Comparison of ENCODE assay signal across 23 mouse cellular contexts in the genomic region with DNA sequence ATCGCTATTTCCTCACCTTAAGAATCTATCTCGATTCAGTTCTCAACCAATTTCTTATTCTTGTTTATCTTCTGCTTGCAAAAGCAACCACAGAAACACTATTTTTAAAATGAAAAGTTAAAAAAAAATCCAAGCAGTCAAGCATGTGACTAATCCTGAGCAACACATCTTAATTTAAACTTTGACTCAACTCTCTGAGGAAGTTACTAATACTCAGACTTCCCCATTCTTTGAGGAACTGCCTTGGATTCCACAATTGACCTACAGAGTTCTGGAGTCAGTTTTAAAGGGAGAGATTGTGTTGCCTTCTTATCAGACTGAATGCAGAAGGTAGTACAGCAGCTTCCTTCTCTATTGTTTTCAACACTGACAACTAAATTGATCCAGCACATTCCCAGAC. TPM values are rescaled to one million over a fixed set of nuclear protein-coding genes. Genes with fewer than 3 reads are reported as not detected.
A peak's percentile ranks its signal among the peaks of the same experiment; 100 is the strongest.
DNase-seq lines count a peak whose midpoint lies in the region; ATAC-seq and TF ChIP-seq lines count a peak whose summit lies in the region.
"Had no signal": no experiment of that assay in that cellular context is flagged by ENCODE, and none has a peak within 500 bp of the region (broad histone marks: within the 10 kb centered on the region; RNA-seq: fewer than 3 reads in every experiment).

No protein-coding gene starts in this region.

- ATAC-seq in heart, postnatal 0 days (ENCODE audit: insufficient read depth, low read depth), result no peak
- peak; percentile 76 to 84 for ATAC-seq in hematopoietic stem cell, adult 5-6 weeks (replicated peaks in 1 of 2; ENCODE audit: insufficient read depth in 1 of 2, low FRiP score in 2 of 2, low TSS enrichment in 1 of 2, low read depth in 1 of 2, poor library complexity in 2 of 2, severe bottlenecking in 2 of 2)
- ATAC-seq in cerebellum, adult (ENCODE audit: insufficient number of reproducible peaks, low FRiP score, low TSS enrichment), result no peak
- no peak for ATAC-seq in midbrain, embryonic 11.5 days (ENCODE audit: low FRiP score)

- WGBS in heart, postnatal 0 days, result 57% methylated on average over 2 of the region's 2 CpGs
- WGBS in heart, adult 2 months, result 30% methylated on average over 2 of the region's 2 CpGs
- 90% methylated on average over 2 of the region's 2 CpGs for WGBS in midbrain, embryonic 11.5 days

- no peaks in the 10 kb centered on the region for H3K36me3 ChIP-seq in heart, postnatal 0 days (replicated peaks; ENCODE audit: control insufficient read depth, insufficient read depth, low read length)
- no peaks in the 10 kb centered on the region for H3K36me3 ChIP-seq in heart, adult 2 months (ENCODE audit: control insufficient read depth, insufficient read depth, low read length)
- H3K36me3 ChIP-seq in midbrain, embryonic 11.5 days (ENCODE audit: control insufficient read depth, insufficient read depth, low read length), result no peaks in the 10 kb centered on the region
- H3K36me3 ChIP-seq: embryonic facial prominence, embryonic 13.5 days; forebrain, embryonic 10.5 days; lung, embryonic 15.5 days had no signal

- no peaks in the 10 kb centered on the region for H3K4me1 ChIP-seq in heart, postnatal 0 days (ENCODE audit: control insufficient read depth, insufficient read depth)
- no peaks in the 10 kb centered on the region for H3K4me1 ChIP-seq in heart, adult 2 months (ENCODE audit: control insufficient read depth, insufficient read depth, low read length)
- no peaks in the 10 kb centered on the region for H3K4me1 ChIP-seq in midbrain, embryonic 11.5 days (ENCODE audit: control insufficient read depth, insufficient read depth, low read length)
- H3K4me1 ChIP-seq: embryonic facial prominence, embryonic 13.5 days; forebrain, embryonic 10.5 days; lung, embryonic 15.5 days had no signal

- no peaks in the 10 kb centered on the region for H3K27me3 ChIP-seq in heart, postnatal 0 days (ENCODE audit: control insufficient read depth, insufficient read depth, low read length)
- no peaks in the 10 kb centered on the region for H3K27me3 ChIP-seq in heart, adult 2 months (ENCODE audit: control insufficient read depth, insufficient read depth, low read length)
- H3K27me3 ChIP-seq in midbrain, embryonic 11.5 days (ENCODE audit: control insufficient read depth, insufficient read depth, low read length), result no peaks in the 10 kb centered on the region
- H3K27me3 ChIP-seq: embryonic facial prominence, embryonic 13.5 days; lung, embryonic 15.5 days had no signal

- no peak overlapping the region for H3K9ac ChIP-seq in heart, postnatal 0 days (replicated peaks; ENCODE audit: low read depth, low read length)
- H3K9ac ChIP-seq in heart, adult 2 months (ENCODE audit: low read depth, low read length), result no peak overlapping the region
- H3K9ac ChIP-seq in midbrain, embryonic 11.5 days (ENCODE audit: low read length), result no peak overlapping the region
- H3K9ac ChIP-seq: embryonic facial prominence, embryonic 13.5 days; lung, embryonic 15.5 days had no signal

- no peak for TF ChIP-seq EP300 in heart, postnatal 0 days (IDR thresholded peaks at IDR 0.05; ENCODE audit: low read depth)
- TF ChIP-seq EP300 in heart, adult 2 months (IDR thresholded peaks at IDR 0.05; ENCODE audit: insufficient read depth, low read depth, low read length), result no peak

- no peaks in the 10 kb centered on the region for H3K79me2 ChIP-seq in heart, adult 2 months (replicated peaks; ENCODE audit: control insufficient read depth, insufficient read depth, low read length)

- H3K27ac ChIP-seq in heart, postnatal 0 days (ENCODE audit: low read depth), result no peak overlapping the region
- H3K27ac ChIP-seq in heart, adult 2 months, result no peak overlapping the region
- no peak overlapping the region for H3K27ac ChIP-seq in midbrain, embryonic 11.5 days (ENCODE audit: low read depth, low read length)
- H3K27ac ChIP-seq: embryonic facial prominence, embryonic 13.5 days; forebrain, embryonic 10.5 days; lung, embryonic 15.5 days had no signal

- no peak overlapping the region for H3K4me3 ChIP-seq in heart, postnatal 0 days (ENCODE audit: low read depth, low read length)
- H3K4me3 ChIP-seq in heart, adult 2 months, result no peak overlapping the region
- no peak overlapping the region for H3K4me3 ChIP-seq in midbrain, embryonic 11.5 days (ENCODE audit: low read depth, low read length)
- H3K4me3 ChIP-seq: embryonic facial prominence, embryonic 13.5 days; forebrain, embryonic 10.5 days; lung, embryonic 15.5 days had no signal

- DNase-seq in heart, postnatal 0 days (ENCODE audit: low spot score), result peak; percentile 21
- no peak for DNase-seq in heart, adult 2 months
- peak; percentile 62 for DNase-seq in 3T3-L1 (ENCODE audit: low read depth, low spot score)
- peak; percentile 51 for DNase-seq in NIH3T3 (ENCODE audit: low read depth)
- DNase-seq in frontal cortex, postnatal 25 days (ENCODE audit: low spot score in 2 of 2), result no peak
- DNase-seq in midbrain, embryonic 11.5 days (ENCODE audit: low spot score, missing footprints), result no peak
- DNase-seq: B cell, adult 2 months; cerebellum, adult 18-20 months; gastrocnemius, postnatal 10 days; kidney, adult 8-10 months; liver; right cerebral cortex, adult 18-20 months; thymus, adult 2 months had no signal

- no peak for TF ChIP-seq CTCF in heart, postnatal 0 days (IDR thresholded peaks at IDR 0.05; ENCODE audit: low read depth)
- no peak for TF ChIP-seq CTCF in heart, adult 2 months (IDR thresholded peaks at IDR 0.05)

- H3K4me2 ChIP-seq in heart, postnatal 0 days (ENCODE audit: low read depth, low read length), result no peak overlapping the region
- H3K4me2 ChIP-seq in midbrain, embryonic 11.5 days, result no peak overlapping the region
- H3K4me2 ChIP-seq: embryonic facial prominence, embryonic 13.5 days; heart, embryonic 11.5 days; lung, embryonic 15.5 days had no signal

- TF ChIP-seq POLR2A in heart, adult 2 months (IDR thresholded peaks at IDR 0.05; ENCODE audit: insufficient read depth, low read depth, low read length), result no peak

- no peaks in the 10 kb centered on the region for H3K9me3 ChIP-seq in heart, postnatal 0 days (replicated peaks; ENCODE audit: control insufficient read depth, low read length)
- no peaks in the 10 kb centered on the region for H3K9me3 ChIP-seq in midbrain, embryonic 11.5 days (ENCODE audit: control insufficient read depth, low read length)
- H3K9me3 ChIP-seq: embryonic facial prominence, embryonic 13.5 days; forebrain, embryonic 10.5 days; lung, embryonic 15.5 days had no signal

- intact Hi-C loops in heart, adult 2 months (cut with DNase I), result no loop called here

RNA-seq across cellular contexts. Expression of a gene that starts 39.0 kb away (rescaled TPM):
- 0.35 and 3.1 TPM in 2 replicates for total RNA-seq in heart, postnatal 0 days (2014; rRNA removed; ENCODE audit: low replicate concordance)
- 0.19 and 0.34 TPM in 2 replicates for polyA plus RNA-seq in heart, postnatal 0 days (2015; fragmentation: Nextera tagmentation; extraction: Ambion mirVana)
- total RNA-seq in heart, adult 2 months (2021), result under 1 TPM in 1 of 2 experiments, not detected in 1; 0.26 TPM
- polyA plus RNA-seq in heart, adult 2 months (2012; rRNA removed), result 0.04 and 0.23 TPM in 2 replicates
- total RNA-seq in hematopoietic stem cell, adult 5-6 weeks (2017), result not detected in 2 replicates
- polyA plus RNA-seq in midbrain, embryonic 11.5 days (2014; fragmentation: Nextera tagmentation; extraction: Ambion mirVana), result 1.6 and 1.7 TPM in 2 replicates
- polyA plus RNA-seq: thymus, adult 2 months had no signal

RNA-seq across cellular contexts. Expression of a gene that starts 40.0 kb away (rescaled TPM):
- not detected in 2 replicates for total RNA-seq in heart, postnatal 0 days (2014; rRNA removed; ENCODE audit: low replicate concordance)
- polyA plus RNA-seq in heart, postnatal 0 days (2015; fragmentation: Nextera tagmentation; extraction: Ambion mirVana), result not detected in 2 replicates
- total RNA-seq in heart, adult 2 months (2021), result not detected
- not detected in 2 replicates for polyA plus RNA-seq in heart, adult 2 months (2012; rRNA removed)
- not detected in 2 replicates for total RNA-seq in hematopoietic stem cell, adult 5-6 weeks (2017)
- polyA plus RNA-seq in midbrain, embryonic 11.5 days (2014; fragmentation: Nextera tagmentation; extraction: Ambion mirVana), result not detected in 2 replicates
- total RNA-seq: adrenal gland, adult 18-20 months; gastrocnemius, postnatal 10 days; heart, postnatal 25 days; layer of hippocampus, adult 18-20 months had no signal
- polyA plus RNA-seq: brain, embryonic 14.5 days; embryonic facial prominence, embryonic 13.5 days; forebrain, embryonic 10.5 days; heart, embryonic 11.5 days; lung, embryonic 15.5 days; thymus, adult 2 months had no signal

Comparison
In these comparisons a context has a peak if more than half of its experiments do, and no peak if none do; other contexts are left out.
1. DNase-seq: peak in heart, postnatal 0 days (single experiment), 3T3-L1 (single experiment) and NIH3T3 (single experiment); none in heart, adult 2 months (0 of 2), frontal cortex, postnatal 25 days (0 of 2) and midbrain, embryonic 11.5 days (single experiment).
2. ATAC-seq: peak in hematopoietic stem cell, adult 5-6 weeks (2 of 2); none in heart, postnatal 0 days (single experiment), cerebellum, adult (single experiment) and midbrain, embryonic 11.5 days (single experiment).